Mouse (Mus musculus): ENCODE data around the gene Nupr1.

GRCm38 (mm10) chr7:126601896-126602295 lies 28.8 kb downstream of the Nupr1 start:
- TF ChIP-seq POLR2A (IDR thresholded peaks at IDR 0.05; ENCODE audit: borderline replicate concordance, extremely low read depth, low read depth, low read length) (no peak), CTCF (IDR thresholded peaks at IDR 0.05; ENCODE audit: insufficient read depth, low read length) (no peak)
